Mouse (Mus musculus): ENCODE data around the gene Galns.

Galns gene

DNA sequence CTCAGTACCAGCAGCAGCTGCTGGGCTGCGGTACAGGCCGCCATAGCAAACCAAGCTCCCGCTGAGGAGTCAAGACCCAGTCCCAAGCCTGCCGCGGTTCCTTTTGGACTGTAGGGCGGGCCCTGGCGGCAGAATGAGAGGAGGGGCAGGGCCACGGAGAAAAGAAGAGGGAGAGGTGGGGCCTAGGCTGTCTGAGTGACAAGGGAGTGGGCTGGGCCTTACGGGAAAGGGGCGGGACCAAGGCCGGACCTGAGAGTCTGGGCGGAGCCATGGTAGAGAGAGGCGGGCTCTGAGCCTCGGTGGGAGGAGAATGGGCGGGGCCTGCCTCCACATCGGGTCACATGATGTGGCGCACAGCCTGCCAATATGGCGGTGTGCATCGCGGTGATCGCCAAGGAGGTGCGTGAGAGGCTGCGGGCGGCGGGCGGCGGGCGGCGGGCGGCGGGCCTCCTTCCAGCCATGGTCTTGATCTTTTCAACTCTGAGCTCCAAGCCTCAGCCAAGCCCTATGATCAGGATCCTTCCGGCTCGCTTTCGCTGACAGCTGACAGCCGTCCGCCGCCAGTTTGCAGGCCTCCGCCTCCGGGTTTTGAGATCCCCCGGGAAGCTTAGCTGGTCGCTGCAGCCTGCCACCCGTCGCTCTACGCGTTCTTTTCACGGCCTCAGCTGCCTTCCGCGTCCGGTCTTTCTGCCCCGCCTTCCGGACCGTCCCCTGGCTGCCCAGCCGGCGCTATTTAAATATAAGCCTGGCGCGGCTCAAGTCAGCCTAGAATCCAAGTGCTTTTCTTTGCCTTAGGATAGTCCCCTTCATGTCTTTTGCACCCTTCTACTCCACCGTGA, at the start of gene Galns, which contains the start of gene Trappc2l:
Gene Galns, minus strand, starts transcription at position 169 of the 839 bp plus-strand sequence.
Gene Trappc2l, plus strand, starts transcription at position 346 of the 839 bp plus-strand sequence.
- peak; percentile 97 to 98 for DNase-seq

DNA sequence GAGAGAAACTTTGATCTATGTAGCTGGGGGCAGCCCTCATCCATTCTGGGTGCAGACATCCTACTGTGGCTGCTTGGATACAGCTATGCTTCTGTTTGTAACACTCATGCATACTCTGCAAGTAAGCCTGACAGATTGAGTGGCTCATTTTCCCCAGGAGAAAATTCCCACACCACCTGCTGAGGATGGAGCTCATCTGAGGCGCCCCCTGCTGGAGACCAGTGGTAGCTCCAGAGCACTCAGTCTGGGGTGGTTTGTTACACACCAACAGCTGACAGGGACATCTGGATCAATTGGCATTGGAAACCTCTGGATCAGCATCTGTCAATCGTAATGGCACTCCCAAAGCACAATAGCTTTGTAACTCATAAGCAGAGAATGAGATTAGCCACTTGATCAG, 48.8 kb upstream of the Galns start:
- DNase-seq: peak; percentile 34 to 37

DNA sequence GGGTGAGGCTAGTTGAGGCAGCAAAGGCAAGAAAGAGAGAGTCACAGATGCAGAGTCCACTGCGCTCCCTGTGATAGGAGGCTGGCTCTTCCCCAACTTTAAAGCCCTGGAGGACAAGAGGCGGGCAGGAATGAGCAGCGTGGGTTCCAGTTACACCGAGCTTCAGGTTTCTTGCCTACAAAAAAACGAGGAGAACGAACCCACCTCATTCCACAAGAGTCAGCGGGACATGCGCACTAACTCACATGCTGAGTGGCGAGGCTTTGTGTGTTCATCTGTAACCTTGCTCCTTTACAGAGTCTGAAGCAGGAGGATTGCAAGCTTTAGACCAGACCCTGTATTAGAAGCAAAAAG, 47.5 kb upstream of the Galns start:
- DNase-seq: no peak

DNA sequence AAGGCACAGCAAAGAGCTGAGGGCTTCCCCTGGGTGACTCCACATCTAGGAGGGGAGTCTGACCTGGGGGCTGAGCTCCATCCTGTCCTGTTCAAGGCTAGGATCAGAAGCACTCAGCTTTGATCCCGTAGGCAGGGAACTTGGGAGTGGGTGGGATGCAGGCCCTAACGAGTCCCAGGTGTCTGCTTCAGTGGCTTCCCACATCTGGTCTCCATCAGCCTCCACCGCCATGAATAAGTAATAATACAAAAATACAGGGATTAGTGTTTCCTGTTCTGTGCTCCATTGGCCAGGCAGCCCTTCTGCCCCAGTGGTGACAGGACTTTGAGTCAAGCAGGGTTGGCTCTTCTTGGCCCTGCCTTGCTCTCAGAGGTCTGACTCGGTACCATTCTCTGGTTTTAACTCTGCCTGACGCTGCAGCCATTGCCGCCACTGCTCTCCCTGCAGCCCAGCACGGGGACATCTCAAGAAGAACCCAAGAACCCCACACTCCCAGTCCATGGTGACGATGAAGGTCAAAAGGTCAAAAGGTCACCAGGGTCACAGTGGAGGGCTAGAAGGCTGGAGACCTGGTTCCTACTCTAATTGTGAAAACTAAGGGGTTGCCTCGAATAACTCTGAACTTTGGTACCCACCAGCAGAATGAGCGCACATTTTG, 47.0 kb upstream of the Galns start:
- DNase-seq: no peak

DNA sequence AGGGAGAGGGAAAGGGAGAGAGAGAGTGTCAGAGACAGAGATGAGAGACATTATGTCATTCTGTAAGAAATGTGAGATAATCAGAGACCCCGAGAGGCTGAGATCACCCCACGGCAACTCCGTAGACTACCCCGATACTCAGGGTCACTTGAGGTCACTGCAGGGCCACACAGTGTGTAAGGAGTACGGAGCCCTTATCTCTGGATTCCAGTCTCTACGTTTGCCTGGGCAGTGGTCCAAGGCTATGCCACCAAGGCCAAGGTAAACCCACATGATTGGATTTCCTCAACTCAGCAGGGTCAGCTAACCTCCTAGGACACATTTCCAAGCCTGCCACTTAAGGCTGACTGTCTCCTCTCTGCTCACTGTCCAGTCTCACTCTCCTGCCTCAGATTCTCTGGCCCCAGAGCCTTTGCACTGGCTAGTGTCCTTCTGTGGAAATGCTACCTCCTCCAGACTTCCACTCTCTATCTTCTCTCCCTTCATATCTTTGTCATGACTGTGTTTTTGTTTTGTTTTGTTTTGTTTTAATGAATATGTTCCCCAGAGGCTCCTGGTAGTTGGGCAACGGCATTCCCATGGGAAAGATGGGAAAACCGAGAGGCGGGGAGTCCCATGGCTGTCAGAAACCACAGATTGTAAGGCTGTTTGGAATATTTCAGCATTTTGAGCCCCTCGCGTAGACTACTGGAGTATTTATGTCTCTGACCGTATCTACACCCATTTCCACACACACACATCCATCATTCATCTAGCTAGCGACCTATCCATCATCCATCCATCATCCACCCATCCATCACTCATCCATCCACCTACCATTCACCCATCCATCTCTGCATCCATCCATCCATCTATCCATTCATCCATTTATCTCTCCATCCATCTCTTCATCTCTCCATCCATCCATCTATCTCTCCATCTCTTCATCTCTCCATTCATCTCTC, 45.1 kb upstream of the Galns start:
- peak; percentile 37 to 38 for DNase-seq

DNA sequence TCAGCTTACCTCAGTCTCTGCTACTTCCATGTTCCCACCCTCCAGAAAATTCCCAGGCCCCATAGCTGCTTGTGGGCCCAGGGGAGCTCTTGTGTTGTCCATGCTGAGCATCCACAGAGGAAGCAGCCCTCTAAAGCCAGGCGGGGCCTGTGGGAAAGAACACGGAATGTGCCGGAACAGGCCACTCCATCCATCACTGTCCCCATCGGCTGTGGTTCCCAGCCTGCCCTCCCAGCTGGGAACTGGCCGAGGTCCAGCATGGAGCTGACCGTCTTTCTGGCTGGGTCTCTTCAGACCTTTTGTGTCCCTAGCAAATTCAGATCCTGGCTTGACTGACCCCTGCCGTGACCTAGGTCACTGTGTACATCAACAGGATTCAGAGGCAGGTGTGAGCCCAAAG, 43.5 kb upstream of the Galns start:
- DNase-seq: peak; percentile 80 to 86

DNA sequence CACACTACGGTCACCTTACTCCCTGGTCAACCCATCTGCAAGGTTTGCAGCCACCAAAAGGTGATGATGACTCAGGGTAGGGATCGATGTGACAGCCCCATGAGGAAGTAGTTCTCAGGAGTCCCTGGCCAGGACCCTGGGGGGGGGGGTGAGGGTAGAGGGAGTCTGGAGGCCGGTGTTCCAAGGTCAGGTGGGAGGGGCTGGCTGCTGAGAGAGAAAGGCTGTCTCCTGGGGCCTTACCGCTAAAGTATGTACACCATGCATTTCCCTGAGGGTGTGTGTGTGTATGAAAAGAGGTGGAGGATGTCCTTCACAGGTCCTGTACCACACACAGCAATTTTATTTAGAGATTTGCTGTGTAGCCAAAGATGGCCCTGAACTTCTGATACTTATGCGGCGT, 41.4 kb upstream of the Galns start:
- DNase-seq: no peak

DNA sequence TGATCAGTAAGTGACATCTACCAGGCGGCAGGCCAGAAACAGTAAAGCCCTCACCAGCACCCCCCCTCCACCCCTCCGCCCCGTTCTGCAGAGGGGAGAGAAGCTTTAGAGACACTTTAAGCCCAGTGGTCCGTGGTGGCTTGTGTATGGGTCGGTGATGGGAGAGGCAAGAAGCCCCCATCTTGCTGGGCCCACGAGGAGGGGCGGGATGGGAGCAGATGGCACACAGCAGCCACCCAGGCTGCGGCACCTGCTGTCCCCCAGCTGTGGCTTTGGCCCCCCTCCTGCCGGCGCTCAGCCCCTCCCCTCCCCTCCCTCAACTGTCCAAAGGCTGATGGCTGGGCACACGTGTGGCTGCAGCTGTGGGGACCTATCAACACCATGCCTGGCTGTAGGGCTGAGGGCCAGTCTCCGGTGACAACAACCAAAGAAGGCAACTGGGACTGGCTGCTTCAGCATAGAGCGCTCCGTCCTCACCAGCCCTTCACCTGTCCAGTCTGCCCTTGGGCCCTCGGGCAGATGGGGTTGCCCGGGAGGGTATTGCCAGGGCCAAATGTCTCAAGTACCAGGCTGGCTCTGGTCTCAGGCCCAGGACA, 40.2 kb upstream of the Galns start:
- no peak for DNase-seq

DNA sequence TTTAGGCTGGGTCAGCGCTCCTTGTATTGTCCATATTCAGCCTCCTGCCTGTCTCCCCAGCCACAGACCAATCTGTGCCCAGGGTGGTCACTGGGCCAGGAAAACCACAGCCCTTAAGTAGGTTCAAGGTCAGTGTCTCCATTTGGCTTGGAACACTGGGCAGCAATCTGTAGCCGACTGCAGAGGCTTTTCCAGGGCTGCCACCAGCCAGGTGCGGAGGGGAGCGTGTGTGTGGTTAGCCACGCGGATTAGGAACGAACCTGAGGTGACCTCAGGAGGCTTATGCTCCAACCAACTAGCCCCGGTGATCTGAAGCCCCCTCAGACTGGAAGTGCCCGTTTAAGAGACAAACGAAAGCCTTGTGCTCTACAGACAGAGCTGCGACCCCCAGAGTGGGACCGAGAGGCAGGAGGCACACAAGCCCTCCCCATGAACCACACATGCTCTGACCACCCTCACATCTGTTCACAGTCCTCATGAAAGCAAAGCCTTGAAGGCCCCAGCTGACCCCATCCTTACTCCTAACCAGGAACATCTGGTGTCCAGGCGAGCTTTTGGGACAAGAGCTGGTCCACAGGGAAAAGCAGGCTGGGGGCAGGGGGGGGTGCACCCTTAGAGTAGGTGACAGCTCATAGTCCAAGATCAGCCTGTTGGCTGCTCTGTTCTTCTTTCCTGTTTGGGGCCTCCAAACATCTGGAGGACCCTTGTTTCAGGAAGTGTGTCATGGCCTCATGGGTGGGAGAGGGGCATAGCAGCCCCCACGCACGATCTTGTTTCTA, 37.1 kb upstream of the Galns start:
- no peak for DNase-seq

DNA sequence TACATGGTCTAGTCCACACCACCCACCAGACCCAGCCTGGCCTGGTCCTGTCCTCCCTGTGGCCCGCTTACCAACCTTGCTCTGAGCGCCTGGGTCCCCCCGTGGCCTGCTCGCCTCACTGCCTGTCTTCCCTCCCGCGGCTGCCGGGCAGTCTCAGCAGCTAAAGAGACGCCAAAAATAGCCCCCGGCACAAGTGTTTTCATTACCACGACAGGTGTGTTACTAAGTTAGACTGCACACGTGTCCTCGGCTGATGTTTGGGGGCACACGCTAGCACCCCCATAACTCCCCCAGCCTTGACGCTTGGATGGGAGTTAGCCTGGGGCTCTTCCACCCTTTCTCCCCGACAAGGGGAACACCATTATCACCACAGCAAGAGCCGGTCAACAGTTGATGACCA, 35.1 kb upstream of the Galns start:
- DNase-seq: no peak

DNA sequence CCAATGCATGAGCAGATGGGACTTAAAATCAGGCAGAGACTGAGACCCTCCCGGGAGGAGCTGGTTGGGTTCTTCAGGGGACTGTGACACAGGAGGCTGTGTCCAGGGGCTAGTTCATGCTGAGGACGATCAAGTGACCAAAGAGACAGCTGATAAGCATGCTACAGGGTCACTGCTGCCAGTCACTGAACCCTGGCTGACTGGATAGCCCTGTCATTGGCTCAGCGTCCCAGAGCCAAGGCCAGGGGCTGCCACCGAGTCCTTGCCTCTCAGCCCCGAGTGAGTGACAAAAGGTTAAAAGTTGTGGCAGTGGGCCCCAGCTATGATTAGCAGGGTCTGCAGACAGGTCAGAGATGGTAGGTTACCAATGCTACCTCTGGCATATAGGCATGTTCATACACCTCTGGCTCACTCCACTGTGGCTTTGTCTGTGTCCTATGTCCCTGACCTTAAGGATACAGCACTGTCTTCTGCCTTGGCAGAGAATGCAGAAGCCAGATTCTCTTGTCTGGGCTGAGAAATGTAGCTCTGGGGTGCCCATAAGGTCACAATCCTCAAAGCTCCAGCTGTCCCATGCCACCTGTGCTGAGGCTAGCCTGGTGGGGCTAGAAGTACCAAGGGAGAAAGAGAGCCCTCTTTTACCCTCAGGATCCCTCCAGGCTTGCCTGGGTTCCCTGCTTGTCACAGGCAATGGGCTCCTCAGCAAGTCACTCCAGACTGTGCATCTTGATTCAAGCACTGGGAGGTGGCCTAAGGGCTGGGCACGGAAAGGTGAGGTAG, 33.1 kb upstream of the Galns start:
- DNase-seq: no peak

DNA sequence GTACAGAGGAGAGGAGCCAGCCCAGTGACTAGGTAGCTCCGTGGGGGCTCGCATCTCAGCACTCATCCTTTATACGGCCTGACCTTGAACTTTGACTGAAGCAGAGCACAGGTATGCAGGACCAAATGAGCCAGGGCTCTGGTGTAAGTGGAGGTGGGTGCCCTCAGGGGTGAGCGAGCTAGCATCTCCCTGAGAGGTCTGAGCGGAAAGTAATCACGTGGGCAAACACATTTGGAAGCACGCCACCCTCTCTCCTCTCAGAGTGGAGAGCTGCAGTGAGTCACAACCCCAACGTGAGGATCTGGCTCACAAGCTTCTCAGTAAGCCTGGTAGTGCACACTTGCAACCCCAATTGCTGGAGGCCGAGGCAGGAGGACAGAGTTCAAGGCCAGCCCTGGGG, 30.8 kb upstream of the Galns start:
- peak in 1 of 2 experiments; percentile 58 for DNase-seq

DNA sequence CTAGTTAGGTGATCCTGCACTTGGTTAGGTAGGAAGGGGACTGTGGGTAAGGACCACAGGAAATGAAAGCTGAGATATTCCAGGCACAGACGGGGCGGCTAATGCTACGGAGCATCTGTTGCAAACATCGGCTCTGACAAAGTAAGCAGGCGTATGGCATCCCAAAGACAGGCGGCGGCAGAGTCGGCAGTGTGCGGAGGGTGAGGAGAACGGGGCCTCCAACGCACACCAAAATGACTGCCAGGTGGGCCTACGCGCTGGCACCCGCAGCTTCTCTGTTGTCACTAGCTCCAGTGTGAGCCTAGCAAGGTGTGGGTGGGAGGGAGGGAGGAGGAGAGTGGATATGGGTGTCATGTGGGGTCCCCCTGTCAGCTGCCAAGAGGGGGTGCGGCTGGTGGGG, 30.1 kb upstream of the Galns start:
- no peak for DNase-seq

DNA sequence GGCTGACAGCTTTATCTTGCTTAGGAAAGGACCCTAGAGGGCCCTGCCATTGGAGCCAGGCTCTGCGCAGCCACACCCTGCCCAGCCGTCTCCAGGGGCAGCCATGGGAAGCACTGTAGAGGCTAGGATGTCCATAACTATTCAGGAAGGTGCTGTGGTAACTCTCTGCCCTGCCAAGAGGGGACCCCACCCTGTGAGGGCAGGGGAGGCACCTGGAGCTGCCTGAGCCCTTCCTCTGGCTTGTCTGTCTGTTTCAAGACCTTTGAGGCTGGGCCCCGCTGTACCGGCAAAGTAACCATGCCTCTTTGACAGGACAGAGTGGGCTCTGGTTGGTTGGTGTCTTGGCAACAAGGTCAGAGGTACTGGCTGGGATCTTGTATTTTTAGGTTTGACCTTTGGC, 29.6 kb upstream of the Galns start:
- no peak for DNase-seq

DNA sequence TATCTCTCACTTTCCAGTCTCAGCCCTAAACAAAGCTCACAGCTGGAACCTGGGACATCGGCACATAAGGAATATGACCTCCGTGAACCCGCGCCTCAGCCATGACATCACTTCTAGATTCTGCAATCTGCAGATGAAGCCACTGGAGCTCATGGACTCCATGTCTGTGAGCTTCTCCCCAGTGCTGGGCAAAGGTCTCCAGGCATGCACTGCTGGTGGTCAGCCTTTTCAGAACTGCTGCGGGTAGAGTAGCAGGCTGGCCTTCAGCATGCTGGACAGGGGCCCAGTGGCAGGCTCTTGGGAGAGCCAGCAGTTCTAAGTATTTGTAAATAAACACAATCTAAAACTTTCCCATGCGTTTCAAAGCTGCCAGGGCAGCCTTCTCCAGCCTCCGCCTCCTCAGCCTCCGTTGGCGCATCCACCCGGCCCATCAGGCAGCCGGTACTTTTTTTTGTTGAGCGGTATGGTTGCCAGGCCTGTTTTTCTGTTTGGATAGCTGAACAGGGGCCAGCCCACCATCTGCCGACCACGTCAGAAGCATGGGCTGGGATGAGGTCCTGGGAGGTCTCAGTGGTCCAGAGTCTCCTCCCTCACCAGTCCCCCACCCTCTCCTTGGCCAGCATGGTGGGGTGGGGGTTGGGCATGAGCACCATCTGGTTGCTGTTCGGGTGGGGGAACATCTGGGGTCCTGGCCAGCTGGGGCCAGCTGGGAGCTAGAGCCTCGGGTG, 28.4 kb upstream of the Galns start:
- peak; percentile 73 to 80 for DNase-seq

DNA sequence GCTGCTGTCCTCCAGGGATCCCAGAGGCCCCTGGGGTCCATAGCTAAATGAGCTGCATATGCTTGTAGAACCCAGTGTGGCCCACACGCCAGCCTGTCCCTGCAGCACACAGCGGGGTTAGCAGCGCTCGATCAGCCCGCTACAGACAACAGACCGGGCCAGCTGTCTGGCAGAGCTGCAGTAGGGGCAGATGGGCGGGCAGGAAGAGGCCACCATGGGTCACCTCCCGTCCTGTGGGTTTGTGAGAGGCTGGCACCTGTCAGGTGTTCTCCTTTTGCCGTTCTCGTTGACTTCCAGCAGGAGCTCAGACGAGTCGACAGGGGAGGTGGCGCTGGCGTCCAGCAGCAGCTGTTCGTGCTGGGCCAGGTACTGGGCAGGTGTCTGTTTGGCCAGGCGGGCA, 27.3 kb upstream of the Galns start:
- peak in 1 of 2 experiments; percentile 33 for DNase-seq

DNA sequence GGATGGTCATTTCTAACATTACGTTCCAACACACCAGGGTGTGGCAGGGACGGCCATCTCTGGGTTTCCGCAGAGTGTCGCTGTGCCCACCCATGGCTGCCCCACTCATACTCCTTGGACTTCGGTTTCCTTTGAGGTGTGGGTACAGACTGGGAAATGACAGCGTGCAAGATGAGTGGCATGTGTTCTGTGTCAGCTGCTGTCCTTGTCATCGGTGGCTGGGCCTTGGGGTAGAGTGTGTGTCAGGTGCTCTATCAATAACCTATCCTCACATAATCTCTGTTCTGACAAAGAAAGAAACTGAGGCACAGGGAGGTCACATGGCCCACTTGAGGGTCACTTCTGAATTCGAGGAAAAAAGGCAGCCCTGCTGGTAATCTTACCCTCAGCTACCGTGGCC, 26.0 kb upstream of the Galns start:
- DNase-seq: no peak

DNA sequence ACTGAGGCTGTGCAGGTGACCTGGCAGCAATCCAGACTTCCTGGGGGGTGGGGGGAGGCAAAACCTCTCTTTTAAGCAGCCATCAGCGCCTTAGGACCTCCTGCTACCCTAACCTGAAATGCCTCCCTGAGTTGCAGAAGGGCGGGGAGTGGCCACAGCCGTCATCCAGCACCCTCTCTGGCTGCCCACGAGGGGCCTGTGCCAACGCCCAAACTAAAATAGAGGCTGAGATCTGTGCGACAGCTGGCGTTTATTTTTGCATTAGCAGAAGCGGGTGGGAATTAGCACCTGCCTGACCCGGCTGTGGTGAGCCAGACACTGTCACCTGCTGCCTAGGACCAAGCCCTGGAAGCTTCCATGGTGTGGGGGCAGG, 25.5 kb upstream of the Galns start:
- DNase-seq: no peak

DNA sequence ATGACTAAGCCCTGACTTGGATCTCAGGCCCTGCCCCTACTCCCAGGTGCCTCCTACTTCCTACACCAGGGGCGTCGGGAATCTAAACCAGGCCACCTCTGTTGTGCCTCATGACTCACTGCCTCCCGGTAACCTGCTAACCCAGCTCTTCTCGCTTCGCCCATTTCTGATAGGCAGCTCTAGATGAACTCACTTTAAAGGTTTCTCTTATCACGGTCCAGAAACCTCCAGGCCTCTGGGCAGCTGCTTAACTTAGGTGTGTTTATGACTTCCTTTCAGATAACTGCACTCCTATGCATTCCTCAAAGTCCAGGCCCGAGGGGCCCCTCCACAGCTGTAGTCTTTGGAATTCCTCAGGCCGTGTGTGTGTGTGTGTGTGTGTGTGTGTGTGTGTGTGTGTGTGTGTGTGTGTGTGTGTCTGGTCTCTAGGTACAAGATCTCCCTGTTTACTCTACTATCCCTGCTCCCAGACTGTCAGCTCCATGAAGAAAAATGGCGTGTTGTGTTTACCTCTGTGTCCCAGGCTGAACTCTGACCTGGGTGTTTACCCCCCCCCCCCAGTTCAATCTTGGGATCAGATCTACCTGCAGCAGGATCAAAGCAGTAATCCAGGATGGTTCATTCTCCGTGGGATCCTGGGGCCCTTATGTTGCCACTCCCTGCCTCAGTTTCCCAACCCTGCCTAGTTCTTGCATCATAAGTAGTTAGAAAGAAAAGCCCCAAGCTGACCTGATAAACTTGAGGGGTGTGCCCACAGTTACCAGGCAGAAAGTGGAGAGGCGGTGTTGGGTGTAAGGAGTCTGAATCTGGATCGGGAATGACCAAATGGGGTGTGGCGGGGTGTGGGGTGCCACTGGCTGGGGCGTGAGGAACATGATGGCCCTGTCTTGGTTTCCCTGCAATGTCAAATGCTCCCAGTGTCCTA, 24.9 kb upstream of the Galns start:
- peak; percentile 23 to 50 for DNase-seq

Data from kidney, postnatal 4 days (tissue).